Mouse (Mus musculus) MEL (cell line): ENCODE measurements around the gene Nphs2.

ENCODE experiments used
- EP300 ChIP-seq, 2 experiments: IDR thresholded peaks; 2 replicates each; pipeline ENCODE4 v1.6.1; 2011; ENCODE audit warnings: improper control_type of control experiment in 2 of 2, low read length in 2 of 2, low read depth in 1 of 2, mild to moderate bottlenecking in 1 of 2
- NRF1 ChIP-seq: IDR thresholded peaks from 2 replicates; pipeline ENCODE4 v1.6.1; 2014; ENCODE audit warnings: low read depth, mild to moderate bottlenecking, inconsistent platforms, low read length, improper control_type of control experiment, moderate library complexity; ENCODE audit not compliant: poor library complexity, insufficient read depth, severe bottlenecking
- RAD21 ChIP-seq: IDR thresholded peaks from 2 replicates; pipeline ENCODE4 v1.6.1; 2011; ENCODE audit warnings: mild to moderate bottlenecking, low read depth, low read length, improper control_type of control experiment

GRCm38 (mm10) chr1:156345633-156346032, 35.1 kb downstream of the Nphs2 start:
- no peak for TF ChIP-seq EP300 (IDR thresholded peaks at IDR 0.05; ENCODE audit: low read depth in 1 of 2, low read length in 2 of 2)
- TF ChIP-seq NRF1, result no peak
- TF ChIP-seq RAD21, result no peak
